Mouse (Mus musculus) heart, postnatal 4 days (tissue): Measurements from ENCODE around the gene Tssk3. TPM values are rescaled to one million over a fixed set of nuclear protein-coding genes. Genes with fewer than 3 reads are reported as not detected.
A peak's percentile ranks its signal among the peaks of the same experiment; 100 is the strongest.
"Not testable (repeated sequence)": the region's sequence is repeated elsewhere in the genome, so short reads cannot be mapped to it uniquely, and the experiment has no call there.

Experiments used
- DNase-seq: peaks from one replicate; pipeline ENCODE4 v3.0.0; 2021
- total RNA-seq, 2 experiments: library from RNA; stranded (reverse); gene quantifications; 2 replicates each; pipeline ENCODE4 v1.2.3; 2021

Tssk3 gene
- total RNA-seq, 2 experiments from 2014 or later: not detected

- DNase-seq: peak; percentile 92
These were observed 10.1 kb upstream of the Tssk3 start for GRCm38 (mm10) chr4:129500607-129501566.

- DNase-seq: no peak
These were observed 9.2 kb upstream of the Tssk3 start for GRCm38 (mm10) chr4:129500017-129500416.

GRCm38 (mm10) chr4:129498941-129499340, 8.1 kb upstream of the Tssk3 start:
- no peak for DNase-seq

GRCm38 (mm10) chr4:129496631-129497030, 5.8 kb upstream of the Tssk3 start:
- no peak for DNase-seq

- no peak for DNase-seq
These were observed 5.1 kb upstream of the Tssk3 start for GRCm38 (mm10) chr4:129495672-129496562.

GRCm38 (mm10) chr4:129494681-129495080, 3.9 kb upstream of the Tssk3 start:
- DNase-seq: no peak

GRCm38 (mm10) chr4:129481090-129481489, 9.7 kb downstream of the Tssk3 start:
- DNase-seq: no peak

GRCm38 (mm10) chr4:129479863-129480262, 11.0 kb downstream of the Tssk3 start:
- no peak for DNase-seq

GRCm38 (mm10) chr4:129476047-129476446, 14.8 kb downstream of the Tssk3 start:
- no peak for DNase-seq

- DNase-seq: no peak
These were observed 26.5 kb downstream of the Tssk3 start for GRCm38 (mm10) chr4:129464286-129464815.

- DNase-seq: no peak
These were observed 27.4 kb downstream of the Tssk3 start for GRCm38 (mm10) chr4:129463097-129464059.

- DNase-seq: no peak
These were observed 28.7 kb downstream of the Tssk3 start for GRCm38 (mm10) chr4:129462118-129462517.

- peak; percentile 100 for DNase-seq
These were observed 29.4 kb downstream of the Tssk3 start, which contains the start of gene Bsdc1 for GRCm38 (mm10) chr4:129461183-129461960. Gene Bsdc1, plus strand, starts transcription at chr4:129461581.

GRCm38 (mm10) chr4:129460827-129461182, 30.0 kb downstream of the Tssk3 start:
- DNase-seq: no peak

GRCm38 (mm10) chr4:129459726-129460125, 31.1 kb downstream of the Tssk3 start:
- no peak for DNase-seq

- DNase-seq: not testable (repeated sequence)
These were observed 33.5 kb downstream of the Tssk3 start for GRCm38 (mm10) chr4:129457311-129457710.

GRCm38 (mm10) chr4:129456126-129456525, 34.7 kb downstream of the Tssk3 start:
- DNase-seq: no peak

GRCm38 (mm10) chr4:129455265-129455664, 35.6 kb downstream of the Tssk3 start:
- DNase-seq: peak; percentile 69

- DNase-seq: no peak
These were observed 39.2 kb downstream of the Tssk3 start for GRCm38 (mm10) chr4:129451471-129452169.

- no peak for DNase-seq
These were observed 40.0 kb downstream of the Tssk3 start for GRCm38 (mm10) chr4:129450851-129451250.
